Mouse (Mus musculus): ENCODE results near the gene Palld.

DNA sequence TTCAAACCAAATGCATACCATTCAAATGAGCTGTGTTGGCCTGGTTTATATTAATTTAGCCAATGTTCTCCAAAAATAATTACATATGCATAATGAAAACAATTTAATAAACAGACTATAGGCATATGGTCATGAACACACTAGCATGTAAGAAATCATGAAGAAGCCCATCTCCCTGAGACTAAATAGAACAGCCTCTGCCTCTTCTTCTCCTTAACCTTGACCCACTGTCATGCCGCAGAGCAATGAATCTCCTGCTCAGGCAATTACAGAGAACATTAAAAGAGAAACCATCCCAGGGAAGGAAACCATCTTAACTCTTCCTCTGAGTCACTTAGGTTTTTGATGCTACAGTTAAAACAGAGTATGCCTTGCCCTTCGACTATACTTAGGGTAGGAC lies 262.9 kb downstream of the Palld start:
- TF ChIP-seq FLI1 (IDR thresholded peaks at IDR 0.05; ENCODE audit: low read length) (no peak), GATA1 (IDR thresholded peaks at IDR 0.05; ENCODE audit: borderline replicate concordance, low read length) (no peak)
